Mouse (Mus musculus): ENCODE measurements around the gene Rhoc. TPM values are rescaled to one million over a fixed set of nuclear protein-coding genes. Genes with fewer than 3 reads are reported as not detected.
A peak's percentile ranks its signal among the peaks of the same experiment; 100 is the strongest.

Rhoc gene
- polyA plus RNA-seq, 1 experiment from 2014 or later = 166 TPM

DNA sequence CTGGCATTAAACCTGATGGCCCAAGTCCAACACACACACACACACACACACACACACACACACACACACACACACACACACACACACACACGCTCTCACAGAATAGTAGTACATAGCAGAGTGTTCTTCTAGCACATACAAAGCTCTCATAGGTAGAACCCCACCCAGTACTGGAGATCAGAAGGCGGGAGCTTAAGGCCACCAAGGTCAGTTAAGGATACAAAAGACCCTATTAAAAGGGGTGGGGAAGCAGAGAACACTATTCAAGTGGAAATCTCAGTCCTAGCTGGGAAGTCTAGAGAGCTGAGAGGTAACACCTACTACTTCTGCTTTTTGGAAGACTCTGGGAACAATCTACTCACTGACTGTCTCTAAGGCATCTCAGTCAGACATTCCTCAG is 27.2 kb downstream of the Rhoc start:
- DNase-seq (ENCODE audit: low spot score) (no peak), ATAC-seq (replicated peaks; ENCODE audit: low FRiP score, low TSS enrichment, low read depth) (no peak)
- no peaks in the 10 kb centered on the region for H3K27me3 ChIP-seq (replicated peaks; ENCODE audit: control insufficient read depth, insufficient read depth, low read length)

DNA sequence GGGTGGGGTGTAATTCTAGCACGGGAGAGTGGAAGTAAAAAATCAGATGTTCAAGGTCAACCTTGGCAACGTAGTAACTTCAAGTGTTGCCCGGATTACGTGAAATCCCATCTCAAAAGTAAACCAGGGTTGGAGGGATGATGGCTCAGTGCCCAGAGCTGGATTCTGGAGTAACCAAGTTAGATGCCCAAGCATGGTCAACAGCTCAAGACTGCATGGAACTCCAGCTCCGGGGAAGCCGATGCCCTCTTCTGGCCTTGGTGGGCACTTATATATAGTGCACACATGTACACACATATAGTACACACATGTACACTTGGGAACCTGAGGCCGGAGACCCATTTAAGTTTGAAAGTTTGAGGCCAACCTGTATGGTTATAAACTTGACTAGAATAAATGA is 28.0 kb downstream of the Rhoc start:
- ATAC-seq (replicated peaks; ENCODE audit: low FRiP score, low TSS enrichment, low read depth) (no peak), DNase-seq (ENCODE audit: low spot score) (no peak)
- Histone ChIP-seq H3K36me3 (ENCODE audit: control insufficient read depth, insufficient read depth, low read length) (peaks cover 14% of the 10 kb centered on the region; the same call in 1 of the 2 replicates), H3K4me1 (replicated peaks; ENCODE audit: control insufficient read depth, insufficient read depth, low read length) (peaks cover 28% of the 10 kb centered on the region), H3K27ac (ENCODE audit: low read depth) (no peak overlapping the region), H3K27me3 (replicated peaks; ENCODE audit: control insufficient read depth, insufficient read depth, low read length) (no peaks in the 10 kb centered on the region), H3K4me3 (ENCODE audit: low read depth, low read length) (0 out of 2 replicates have a peak overlapping the region, but pooled peaks have one; percentile 93), H3K9ac (ENCODE audit: low read length) (no peak overlapping the region), H3K9me3 (ENCODE audit: control insufficient read depth, low read length) (no peaks in the 10 kb centered on the region), H3K4me2 (ENCODE audit: low read length) (peak overlapping the region; percentile 73; the same call in 1 of the 2 replicates)
- WGBS = 96% methylated on average over 7 of the region's 7 CpGs

More for the DNA sequence above, 27.2 kb downstream of the Rhoc start:
- peaks cover 28% of the 10 kb centered on the region for H3K4me1 ChIP-seq (replicated peaks; ENCODE audit: control insufficient read depth, insufficient read depth, low read length)
- H3K9me3 ChIP-seq (ENCODE audit: control insufficient read depth, low read length) = no peaks in the 10 kb centered on the region
- no peak overlapping the region for H3K4me3 ChIP-seq (ENCODE audit: low read depth, low read length)
- H3K9ac ChIP-seq (ENCODE audit: low read length) = no peak overlapping the region
- 0 out of 2 replicates have a peak, but pooled peaks cover 8% of the 10 kb centered on the region for H3K36me3 ChIP-seq (ENCODE audit: control insufficient read depth, insufficient read depth, low read length)
- H3K27ac ChIP-seq (ENCODE audit: low read depth) = no peak overlapping the region
- 0 out of 2 replicates have a peak overlapping the region, but pooled peaks have one; percentile 15 for H3K4me2 ChIP-seq (ENCODE audit: low read length)
- 86% methylated on average over 2 of the region's 2 CpGs for WGBS

DNA sequence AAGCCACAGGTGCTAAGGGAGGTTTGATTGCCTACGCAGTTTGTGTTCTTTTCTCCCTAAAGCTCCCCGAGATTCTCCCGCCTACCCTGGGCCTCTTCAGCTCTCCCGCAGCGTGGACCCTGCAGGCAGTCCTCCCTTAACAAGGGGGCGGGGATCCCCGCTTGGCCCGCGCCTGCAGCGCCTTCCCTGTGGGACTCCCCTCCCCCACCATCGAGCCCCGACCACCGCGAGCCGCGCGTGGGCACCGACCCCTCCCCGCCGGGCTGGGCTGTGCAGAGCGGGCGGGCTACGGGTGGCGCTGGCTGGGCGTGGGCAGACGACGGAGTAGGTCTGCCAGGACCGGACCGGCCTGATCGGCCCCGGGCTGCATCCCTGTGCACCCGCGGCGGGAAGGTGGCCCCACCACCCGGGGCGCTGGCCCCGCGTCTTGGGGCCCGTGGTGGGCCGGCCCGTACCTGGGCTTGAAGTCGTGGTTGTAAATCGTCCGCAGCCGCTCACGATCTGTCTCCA is 29.4 kb downstream of the Rhoc start:
- peaks cover 24% of the 10 kb centered on the region for H3K36me3 ChIP-seq (ENCODE audit: control insufficient read depth, insufficient read depth, low read length)
- peak; percentile 86 for DNase-seq (ENCODE audit: low spot score)
- ATAC-seq (replicated peaks; ENCODE audit: low FRiP score, low TSS enrichment, low read depth) = peak; percentile 78
- no peaks in the 10 kb centered on the region for H3K9me3 ChIP-seq (ENCODE audit: control insufficient read depth, low read length)
- peak overlapping the region; percentile 73 for H3K4me2 ChIP-seq (ENCODE audit: low read length)
- H3K9ac ChIP-seq (ENCODE audit: low read length) = peak overlapping the region; percentile 94
- H3K27ac ChIP-seq (ENCODE audit: low read depth) = peak overlapping the region; percentile 97
- H3K4me1 ChIP-seq (replicated peaks; ENCODE audit: control insufficient read depth, insufficient read depth, low read length) = peaks cover 23% of the 10 kb centered on the region
- 1% methylated on average over 45 of the region's 46 CpGs for WGBS
- H3K27me3 ChIP-seq (replicated peaks; ENCODE audit: control insufficient read depth, insufficient read depth, low read length) = no peaks in the 10 kb centered on the region
- peak overlapping the region; percentile 93 for H3K4me3 ChIP-seq (ENCODE audit: low read depth, low read length)

DNA sequence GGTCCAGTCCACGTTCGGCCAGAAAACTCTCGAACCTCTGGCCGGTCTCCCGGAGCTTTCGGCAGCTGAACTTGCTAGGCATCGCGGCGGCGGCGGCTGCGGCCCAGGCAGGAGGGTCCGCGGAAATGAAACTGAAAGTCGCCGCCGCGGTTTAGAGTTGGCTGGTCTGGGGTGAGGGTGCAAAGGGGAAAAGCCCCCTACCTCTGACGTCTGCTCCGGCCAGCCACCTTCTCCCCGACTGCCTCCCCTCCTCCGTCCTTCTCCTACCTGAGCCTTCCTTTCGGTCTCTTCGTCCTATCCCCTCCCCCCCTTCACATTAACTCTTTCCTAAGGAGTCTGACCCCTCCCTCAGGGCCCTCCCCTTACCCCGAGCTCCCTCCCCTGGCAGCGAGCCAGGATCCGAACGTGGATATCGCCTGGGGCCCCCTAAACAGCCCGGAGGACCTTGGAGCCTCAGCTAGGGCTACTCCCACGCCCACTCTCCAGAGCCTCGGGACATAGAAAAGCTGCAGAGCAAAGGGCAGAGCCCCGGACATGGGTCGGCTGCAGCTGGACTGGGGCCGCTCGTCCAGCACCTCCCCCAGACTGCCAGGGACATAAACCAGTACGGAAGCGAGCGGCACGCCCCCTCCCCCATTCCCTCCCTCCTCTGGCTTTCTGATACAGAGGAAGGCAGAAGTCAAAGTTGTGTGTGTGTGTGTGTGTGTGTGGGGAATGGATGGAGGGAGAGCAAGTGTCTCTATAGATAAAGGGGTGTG is 30.0 kb downstream of the Rhoc start, which contains the start of gene Mov10:
TSS of gene Mov10 (minus strand) at position 573 of the 758 bp plus-strand sequence.
- under 1% methylated on average over 40 of the region's 40 CpGs for WGBS
- Histone ChIP-seq H3K4me1 (replicated peaks; ENCODE audit: control insufficient read depth, insufficient read depth, low read length) (peaks cover 23% of the 10 kb centered on the region), H3K36me3 (ENCODE audit: control insufficient read depth, insufficient read depth, low read length) (peaks cover 27% of the 10 kb centered on the region), H3K9ac (ENCODE audit: low read length) (peak within 1 kb of the TSS; percentile 94), H3K27me3 (replicated peaks; ENCODE audit: control insufficient read depth, insufficient read depth, low read length) (no peaks in the 10 kb centered on the region), H3K27ac (ENCODE audit: low read depth) (peak within 1 kb of the TSS; percentile 97), H3K9me3 (ENCODE audit: control insufficient read depth, low read length) (no peaks in the 10 kb centered on the region), H3K4me3 (ENCODE audit: low read depth, low read length) (peak within 1 kb of the TSS; percentile 93), H3K4me2 (ENCODE audit: low read length) (peak within 1 kb of the TSS; percentile 73)
- DNase-seq (ENCODE audit: low spot score) = peak; percentile 94
- peak; percentile 92 for ATAC-seq (replicated peaks; ENCODE audit: low FRiP score, low TSS enrichment, low read depth)

DNA sequence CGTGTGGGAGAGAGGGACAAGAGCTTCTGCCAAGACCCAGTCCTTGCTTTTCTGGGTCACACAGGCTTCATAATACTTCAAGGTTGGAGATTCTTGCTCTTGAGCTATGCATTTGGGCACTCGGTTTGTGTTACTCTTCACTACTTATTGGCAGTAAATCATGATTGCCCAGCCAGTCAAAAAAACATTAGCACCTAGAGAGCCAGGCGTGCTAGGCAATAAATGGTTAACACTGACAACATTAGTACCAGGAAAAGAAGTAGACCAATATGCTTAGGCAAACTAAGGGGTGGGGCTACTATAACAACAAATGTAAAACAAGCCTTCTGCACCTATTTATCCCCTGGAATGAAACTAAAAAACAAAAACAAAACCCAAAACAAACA is 30.6 kb downstream of the Rhoc start:
- Histone ChIP-seq H3K4me2 (ENCODE audit: low read length) (peak overlapping the region; percentile 73), H3K9ac (ENCODE audit: low read length) (peak overlapping the region; percentile 94; the same call in 1 of the 2 replicates), H3K36me3 (ENCODE audit: control insufficient read depth, insufficient read depth, low read length) (peaks cover 21% of the 10 kb centered on the region), H3K9me3 (ENCODE audit: control insufficient read depth, low read length) (no peaks in the 10 kb centered on the region), H3K27me3 (replicated peaks; ENCODE audit: control insufficient read depth, insufficient read depth, low read length) (no peaks in the 10 kb centered on the region), H3K27ac (ENCODE audit: low read depth) (peak overlapping the region; percentile 97), H3K4me1 (replicated peaks; ENCODE audit: control insufficient read depth, insufficient read depth, low read length) (peaks cover 23% of the 10 kb centered on the region), H3K4me3 (ENCODE audit: low read depth, low read length) (peak overlapping the region; percentile 93)
- DNase-seq (ENCODE audit: low spot score) = no peak
- 2% methylated on average over 3 of the region's 3 CpGs for WGBS
- ATAC-seq (replicated peaks; ENCODE audit: low FRiP score, low TSS enrichment, low read depth) = no peak; the same call in 1 of the 2 replicates

DNA sequence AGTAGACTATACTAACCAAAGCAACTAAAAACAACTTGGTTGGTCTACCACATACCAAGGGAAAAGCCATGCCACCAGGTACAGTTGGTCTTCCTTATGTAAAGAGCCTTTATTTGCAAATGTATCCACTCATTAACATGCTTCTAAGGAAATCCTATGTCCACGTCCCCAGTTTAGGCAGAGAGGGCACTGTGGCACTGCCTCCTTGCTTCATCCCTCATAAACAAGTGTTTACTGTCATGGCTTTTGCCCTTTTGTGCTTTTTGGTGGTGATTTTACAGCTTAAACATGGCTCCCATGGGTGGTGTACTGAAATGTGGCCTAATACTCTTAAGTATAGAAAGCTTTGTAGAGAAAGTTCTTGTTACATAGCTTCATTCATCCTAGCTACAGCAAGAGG is 32.3 kb downstream of the Rhoc start:
- Histone ChIP-seq H3K4me1 (replicated peaks; ENCODE audit: control insufficient read depth, insufficient read depth, low read length) (peaks cover 21% of the 10 kb centered on the region), H3K27me3 (replicated peaks; ENCODE audit: control insufficient read depth, insufficient read depth, low read length) (no peaks in the 10 kb centered on the region), H3K4me2 (ENCODE audit: low read length) (no peak overlapping the region), H3K36me3 (ENCODE audit: control insufficient read depth, insufficient read depth, low read length) (peaks cover 25% of the 10 kb centered on the region), H3K27ac (ENCODE audit: low read depth) (no peak overlapping the region), H3K9ac (ENCODE audit: low read length) (no peak overlapping the region), H3K4me3 (ENCODE audit: low read depth, low read length) (no peak overlapping the region), H3K9me3 (ENCODE audit: control insufficient read depth, low read length) (no peaks in the 10 kb centered on the region)
- ATAC-seq (replicated peaks; ENCODE audit: low FRiP score, low TSS enrichment, low read depth) (no peak), DNase-seq (ENCODE audit: low spot score) (no peak)
- WGBS = 60% methylated on average over 1 of the region's 1 CpGs

DNA sequence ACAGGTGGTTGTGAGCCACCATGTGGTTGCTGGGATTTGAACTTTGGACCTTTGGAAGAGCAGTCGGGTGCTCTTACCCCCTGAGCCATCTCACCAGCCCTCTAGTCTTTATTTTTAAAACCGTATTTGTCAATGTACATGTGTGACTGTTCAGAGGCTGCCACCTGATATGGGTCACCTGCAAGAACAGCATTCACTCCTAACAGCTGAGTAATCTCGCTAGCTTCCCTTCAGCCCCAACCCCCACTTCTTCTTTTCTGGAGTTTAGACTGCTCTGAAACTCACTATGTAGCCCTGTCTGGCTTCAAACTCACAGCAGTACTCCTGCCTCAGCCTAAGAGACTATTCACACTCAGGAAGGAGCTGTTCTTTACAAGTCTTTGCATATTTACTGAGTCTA is 34.2 kb downstream of the Rhoc start:
- Histone ChIP-seq H3K4me3 (ENCODE audit: low read depth, low read length) (no peak overlapping the region), H3K4me1 (replicated peaks; ENCODE audit: control insufficient read depth, insufficient read depth, low read length) (peaks cover 7% of the 10 kb centered on the region), H3K4me2 (ENCODE audit: low read length) (no peak overlapping the region), H3K9ac (ENCODE audit: low read length) (no peak overlapping the region), H3K9me3 (ENCODE audit: control insufficient read depth, low read length) (no peaks in the 10 kb centered on the region), H3K27me3 (replicated peaks; ENCODE audit: control insufficient read depth, insufficient read depth, low read length) (no peaks in the 10 kb centered on the region), H3K36me3 (ENCODE audit: control insufficient read depth, insufficient read depth, low read length) (peaks cover 44% of the 10 kb centered on the region), H3K27ac (ENCODE audit: low read depth) (no peak overlapping the region)
- WGBS = 88% methylated on average over 3 of the region's 3 CpGs
- DNase-seq (ENCODE audit: low spot score) (no peak), ATAC-seq (replicated peaks; ENCODE audit: low FRiP score, low TSS enrichment, low read depth) (no peak)

DNA sequence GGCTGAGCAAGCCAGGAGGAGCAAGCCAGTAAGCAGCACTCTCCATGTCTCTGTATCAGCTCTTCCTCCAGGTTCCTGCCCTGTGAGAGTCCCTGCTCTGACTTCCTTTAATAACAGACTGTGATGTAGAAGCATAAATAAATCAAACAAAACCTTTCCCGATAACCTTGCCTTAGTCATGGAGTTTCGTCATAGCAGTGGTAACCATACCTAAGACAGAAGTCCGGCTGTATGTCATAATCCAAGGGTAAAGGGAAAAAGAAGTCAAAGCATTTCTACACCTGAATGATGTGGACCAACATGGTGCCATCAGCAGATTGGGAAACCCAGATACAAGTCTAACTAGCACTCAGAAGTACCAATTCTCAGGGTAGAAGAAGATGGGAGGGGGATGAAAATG is 47.6 kb downstream of the Rhoc start:
- no peaks in the 10 kb centered on the region for H3K27me3 ChIP-seq (replicated peaks; ENCODE audit: control insufficient read depth, insufficient read depth, low read length)
- peaks cover 89% of the 10 kb centered on the region for H3K36me3 ChIP-seq (ENCODE audit: control insufficient read depth, insufficient read depth, low read length)
- no peak overlapping the region for H3K4me2 ChIP-seq (ENCODE audit: low read length)
- ATAC-seq (replicated peaks; ENCODE audit: low FRiP score, low TSS enrichment, low read depth) (no peak), DNase-seq (ENCODE audit: low spot score) (no peak)
- WGBS = 94% methylated on average over 3 of the region's 3 CpGs
- H3K9ac ChIP-seq (ENCODE audit: low read length) = no peak overlapping the region
- no peaks in the 10 kb centered on the region for H3K9me3 ChIP-seq (ENCODE audit: control insufficient read depth, low read length)
- H3K4me1 ChIP-seq (replicated peaks; ENCODE audit: control insufficient read depth, insufficient read depth, low read length) = no peaks in the 10 kb centered on the region
- H3K4me3 ChIP-seq (ENCODE audit: low read depth, low read length) = no peak overlapping the region
- H3K27ac ChIP-seq (ENCODE audit: low read depth) = no peak overlapping the region
